Mouse (Mus musculus): ENCODE data around the gene Spata2l.
"Not testable (repeated sequence)": the region's sequence is repeated elsewhere in the genome, so short reads cannot be mapped to it uniquely, and the experiment has no call there.

The Spata2l gene

DNA sequence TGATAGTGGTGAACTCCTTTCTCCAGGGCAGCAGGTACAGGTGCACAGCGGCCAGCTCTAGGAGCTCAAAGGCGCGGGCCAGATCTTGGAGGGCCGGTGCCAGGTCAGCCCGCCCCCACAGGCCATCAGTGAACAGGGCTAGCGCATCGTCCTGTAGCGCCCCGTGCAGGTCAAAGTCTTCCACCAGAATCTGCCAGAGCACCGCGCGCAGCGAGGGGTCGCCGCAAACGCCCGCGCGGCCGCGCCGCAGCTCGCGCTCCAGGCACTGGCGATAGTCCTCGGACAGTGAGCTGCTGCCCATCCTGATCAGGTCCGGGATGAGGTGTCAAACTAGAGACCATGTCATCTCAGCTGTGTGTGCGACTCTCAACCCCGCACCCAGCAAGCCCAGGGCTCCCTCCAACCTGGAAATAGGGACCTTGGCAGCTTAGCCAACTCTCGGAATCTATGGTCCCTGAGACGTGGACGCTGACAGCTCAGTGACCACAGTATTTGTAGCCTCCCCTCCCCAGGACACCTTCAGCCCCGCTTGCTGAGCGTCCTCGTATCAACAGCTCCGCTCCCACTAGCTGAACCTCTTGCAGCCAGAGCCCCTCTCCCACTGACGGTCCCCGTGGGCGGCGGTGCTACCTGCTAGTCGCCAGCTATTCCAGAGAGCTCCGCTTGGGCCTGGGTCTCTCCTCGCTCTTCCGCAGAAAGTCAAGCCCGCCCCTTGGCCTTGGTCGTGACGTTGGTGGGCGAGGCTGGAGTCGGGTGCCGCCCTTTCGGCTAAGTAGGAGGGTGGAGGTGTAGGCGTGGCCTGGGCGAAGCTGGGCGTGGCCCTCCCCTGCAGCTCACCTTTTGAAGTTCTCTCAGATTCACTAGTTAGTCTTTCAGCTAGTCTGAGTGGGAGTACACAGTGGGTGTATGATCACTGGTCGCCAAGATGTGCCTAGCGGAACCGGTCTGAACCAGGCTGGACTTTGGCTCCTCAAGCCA lies at the start of gene Spata2l:
Gene Spata2l (minus strand): TSS at position 714 of the 978 bp plus-strand sequence.
- peak; percentile 87 for DNase-seq (ENCODE audit: low spot score)

DNA sequence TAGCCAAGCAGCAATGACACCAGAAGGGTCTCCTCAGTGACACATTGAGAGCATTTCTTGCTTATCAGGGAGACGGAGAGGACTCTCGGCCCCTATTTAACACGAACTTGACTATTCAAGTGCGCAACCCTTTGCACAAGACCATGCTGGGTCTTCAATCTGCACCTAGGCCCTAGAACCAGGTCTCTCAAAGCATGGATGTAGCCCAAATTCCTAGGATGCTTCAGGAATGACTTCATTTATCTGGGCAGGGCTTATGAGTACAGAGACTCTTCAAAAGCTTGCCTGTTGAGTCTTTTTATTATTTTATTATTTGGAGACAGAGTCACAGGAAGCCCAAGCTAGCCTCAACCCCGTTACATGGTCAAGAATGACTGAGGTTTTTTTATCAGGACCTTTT lies 48.5 kb upstream of the Spata2l start:
- DNase-seq (ENCODE audit: low spot score), result no peak

DNA sequence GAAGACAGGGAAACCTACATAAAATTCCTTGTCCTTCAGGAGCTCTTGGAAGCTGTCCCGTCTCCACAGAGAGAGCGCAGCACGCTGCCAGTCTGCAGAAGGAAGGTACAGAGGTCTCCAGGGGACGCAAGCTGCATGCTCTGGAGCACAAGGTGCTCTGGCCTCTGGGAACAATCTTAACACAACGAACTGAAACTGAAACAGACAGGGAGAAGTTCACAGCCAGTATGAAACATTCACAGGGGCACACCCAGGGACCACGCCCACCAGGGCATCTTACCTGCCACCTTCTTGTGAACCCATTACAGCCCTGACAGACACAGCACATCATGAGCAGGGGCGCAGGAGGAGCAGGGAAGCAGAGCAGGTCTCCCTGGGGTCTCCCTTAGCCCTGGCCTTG lies 48.0 kb upstream of the Spata2l start:
- DNase-seq (ENCODE audit: low spot score), result no peak

DNA sequence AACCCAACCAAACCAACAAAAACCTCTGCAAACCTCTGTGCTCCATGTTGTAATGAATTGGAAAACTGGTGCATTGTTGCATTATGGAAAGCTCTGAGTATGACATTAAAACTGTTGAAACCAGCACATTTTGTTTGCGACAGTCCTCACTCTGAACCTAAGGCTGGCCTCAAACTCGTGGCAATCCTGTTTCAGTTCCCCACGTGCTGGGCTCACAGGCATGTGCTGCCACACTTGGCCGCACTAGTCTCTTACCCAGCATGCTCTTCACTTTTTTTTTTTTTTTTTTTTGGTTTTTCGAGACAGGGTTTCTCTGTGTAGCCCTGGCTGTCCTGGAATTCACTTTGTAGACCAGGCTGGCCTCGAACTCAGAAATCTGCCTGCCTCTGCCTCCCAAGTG lies 47.0 kb upstream of the Spata2l start:
- not testable (repeated sequence) for DNase-seq (ENCODE audit: low spot score)

DNA sequence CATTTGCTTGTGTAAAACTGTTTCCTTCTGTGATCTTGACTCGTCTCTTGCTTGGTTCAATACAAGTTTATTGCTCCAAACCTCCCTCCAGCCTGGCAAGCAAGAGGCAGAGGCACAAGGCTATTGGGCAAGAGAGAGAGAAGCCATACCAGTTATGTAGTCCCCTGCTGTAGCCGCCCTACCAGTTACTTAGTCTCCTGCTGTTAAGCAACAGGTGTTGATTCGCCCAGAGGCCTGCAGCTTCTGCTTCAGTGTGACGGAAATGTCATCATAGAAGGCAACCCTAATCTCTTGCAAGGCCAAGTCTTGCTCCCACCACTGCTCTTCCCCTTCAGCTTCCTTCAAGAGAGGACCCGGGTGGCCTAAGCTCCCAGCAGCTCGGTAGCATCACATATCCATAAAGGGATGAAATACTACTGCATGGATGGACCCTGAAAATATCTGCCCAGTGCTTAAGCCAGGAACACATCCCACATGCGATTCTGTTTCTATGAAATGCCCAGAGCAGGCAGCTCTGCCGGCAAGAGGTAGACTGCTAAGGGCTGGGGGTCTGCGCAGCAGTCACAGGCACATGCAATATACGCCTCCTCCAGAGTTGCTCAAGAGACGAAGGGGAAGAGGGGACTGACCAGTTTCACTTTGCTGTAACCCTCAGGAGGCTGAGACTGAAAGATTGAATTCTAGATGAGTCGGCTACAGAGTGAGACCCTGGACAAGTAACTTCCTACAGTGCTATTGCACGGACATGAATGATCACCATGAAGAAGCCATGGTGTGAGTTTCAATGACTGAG lies 44.5 kb upstream of the Spata2l start:
- no peak for DNase-seq (ENCODE audit: low spot score)

DNA sequence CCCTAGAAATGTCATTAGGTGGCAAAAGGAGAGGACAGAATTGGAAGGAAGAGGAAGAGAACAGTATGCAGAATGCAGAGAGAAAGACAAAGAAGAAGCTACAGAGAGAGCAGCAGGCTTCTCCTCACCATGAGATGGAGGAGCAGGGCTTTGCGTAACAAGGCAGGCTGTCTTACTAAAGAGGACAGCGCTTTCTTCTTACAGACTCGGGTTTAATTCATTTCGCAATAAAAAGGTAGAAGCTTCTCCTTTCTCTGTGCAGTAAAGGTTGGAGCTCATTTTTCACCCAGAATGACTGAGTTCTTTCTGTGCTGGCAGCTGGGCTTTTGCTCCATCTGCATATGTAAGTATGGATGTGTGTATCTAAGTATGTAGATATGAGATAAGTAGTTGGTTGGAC lies 43.8 kb upstream of the Spata2l start:
- no peak for DNase-seq (ENCODE audit: low spot score)

DNA sequence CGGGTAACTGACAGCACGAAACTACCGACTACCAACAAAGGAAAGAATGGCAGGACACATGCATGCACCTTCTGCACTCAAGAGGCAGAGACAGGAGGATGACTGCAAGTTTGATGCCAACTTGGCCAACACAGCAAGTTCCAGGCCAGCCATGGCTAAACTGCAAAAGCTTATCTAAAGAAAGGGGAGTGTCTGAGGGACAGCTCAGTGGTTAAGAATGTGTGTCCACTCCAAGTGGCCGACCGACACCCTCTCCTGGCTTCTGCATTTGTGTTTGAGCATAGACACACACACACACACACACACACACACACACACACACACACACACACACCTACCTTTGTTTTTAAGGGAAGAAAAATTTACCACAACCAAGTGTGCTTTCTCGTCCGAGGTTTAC lies 42.4 kb upstream of the Spata2l start:
- DNase-seq (ENCODE audit: low spot score), result no peak

DNA sequence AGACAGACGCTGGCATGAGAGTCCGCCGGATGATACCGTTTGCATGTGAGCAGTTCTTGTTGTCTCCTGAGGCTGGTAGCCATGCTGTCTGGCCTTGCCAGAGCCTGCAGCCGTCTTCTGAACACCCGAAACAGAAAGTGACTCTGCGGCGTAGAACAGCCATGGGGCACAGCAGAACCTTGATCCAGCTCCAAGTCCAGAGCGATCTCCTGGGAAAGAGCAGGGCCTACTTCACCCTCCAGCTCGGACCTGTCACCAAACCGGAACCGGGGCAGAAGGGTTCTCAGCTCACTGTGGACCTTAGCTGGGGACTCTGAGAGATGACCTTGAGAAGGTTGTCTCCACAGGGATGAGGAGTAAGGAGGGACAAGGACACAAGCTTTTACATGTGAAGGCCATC lies 39.1 kb upstream of the Spata2l start:
- peak; percentile 28 for DNase-seq (ENCODE audit: low spot score)

DNA sequence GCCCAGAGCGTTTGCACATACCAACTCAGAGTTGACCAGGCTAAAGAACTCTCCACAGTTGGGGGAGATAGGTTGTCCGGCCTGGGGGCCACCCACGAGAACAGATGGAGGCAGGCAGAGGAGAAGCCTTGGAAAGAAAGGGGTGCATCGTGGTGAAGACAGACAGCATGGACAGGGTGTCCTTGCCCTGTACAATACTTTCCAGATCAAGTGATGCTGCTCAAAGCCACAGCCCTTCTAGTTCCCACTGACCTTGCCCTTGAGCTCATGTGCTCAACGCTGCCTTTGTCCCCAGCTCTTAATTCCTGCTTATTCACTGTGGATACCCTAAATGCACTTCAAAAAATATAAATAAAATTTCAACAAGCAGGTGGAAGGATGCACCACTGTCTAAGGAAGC lies 38.4 kb upstream of the Spata2l start:
- DNase-seq (ENCODE audit: low spot score), result no peak

DNA sequence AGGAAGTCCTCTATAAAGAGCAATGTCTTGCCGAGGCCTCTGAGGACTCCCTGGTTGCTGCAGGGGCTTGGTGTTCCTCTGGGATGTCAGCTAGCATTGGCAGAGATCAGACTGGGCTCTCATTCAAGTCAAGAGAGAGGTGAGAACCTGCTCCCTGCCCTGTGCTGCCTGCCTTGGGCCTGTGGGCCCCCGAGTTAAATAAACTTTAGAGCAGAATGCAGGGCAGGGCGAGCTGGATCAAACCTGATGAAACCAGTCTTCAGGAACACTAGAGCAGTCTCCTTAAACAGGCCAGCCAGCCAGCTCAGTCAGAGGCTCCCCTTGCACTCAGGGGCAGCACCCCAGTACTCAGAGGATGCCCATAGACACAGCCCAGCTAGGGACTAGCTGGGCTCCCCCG lies 35.9 kb upstream of the Spata2l start:
- no peak for DNase-seq (ENCODE audit: low spot score)

DNA sequence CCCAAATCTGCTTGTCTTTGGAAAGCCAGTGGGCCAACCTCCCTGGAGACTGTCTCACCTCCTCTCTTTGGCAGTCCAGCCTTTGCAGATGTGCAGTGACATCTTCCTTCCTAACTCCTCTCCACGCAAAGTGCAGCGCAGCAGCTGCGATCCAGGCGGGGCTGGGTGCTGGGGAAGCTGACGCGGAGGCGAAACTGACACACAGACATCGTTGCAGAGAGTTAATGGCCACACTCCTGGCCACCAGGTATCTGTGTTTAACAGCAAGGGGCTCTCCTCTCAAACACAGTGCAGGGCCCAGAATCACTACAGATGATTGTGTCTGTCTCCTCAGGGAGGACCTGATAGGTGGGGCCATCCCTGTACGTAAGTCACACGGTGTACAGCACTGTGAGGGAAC lies 35.1 kb upstream of the Spata2l start:
- no peak for DNase-seq (ENCODE audit: low spot score)

DNA sequence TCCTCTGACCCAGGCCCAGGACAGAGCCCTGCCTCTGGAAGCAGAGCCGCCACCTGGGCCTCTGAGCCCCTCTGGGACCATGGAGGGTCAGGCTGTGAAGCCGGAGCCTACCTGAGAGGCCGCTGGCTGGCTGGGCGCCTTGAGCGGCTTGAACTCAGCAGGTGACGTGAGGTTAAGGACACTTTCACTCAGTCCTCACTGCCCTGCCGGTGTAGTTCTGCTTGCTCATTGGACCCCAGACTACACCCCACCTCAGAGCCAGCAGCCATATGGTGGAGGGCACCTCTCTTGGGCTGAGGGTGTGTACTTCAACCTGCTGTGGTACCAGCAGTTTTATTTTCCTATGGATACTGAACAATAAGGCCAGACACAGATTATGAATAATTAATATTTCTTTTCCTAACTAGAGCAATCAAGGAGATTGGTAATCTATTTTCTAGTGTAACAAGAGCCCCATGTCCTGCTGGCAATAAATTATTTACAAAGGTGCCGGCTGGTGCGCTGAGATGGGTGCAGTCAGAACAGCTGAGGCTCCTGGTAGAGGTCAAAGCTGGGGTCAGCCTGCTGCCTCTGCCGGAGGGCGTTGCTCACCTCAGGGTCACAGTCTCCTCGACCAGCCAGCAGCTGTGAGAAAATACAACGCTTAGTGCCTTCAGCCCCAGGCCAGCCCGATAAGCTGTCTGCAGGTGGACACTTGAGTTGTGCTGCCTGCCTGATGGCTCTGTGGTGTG lies 32.1 kb upstream of the Spata2l start:
- DNase-seq (ENCODE audit: low spot score), result no peak

DNA sequence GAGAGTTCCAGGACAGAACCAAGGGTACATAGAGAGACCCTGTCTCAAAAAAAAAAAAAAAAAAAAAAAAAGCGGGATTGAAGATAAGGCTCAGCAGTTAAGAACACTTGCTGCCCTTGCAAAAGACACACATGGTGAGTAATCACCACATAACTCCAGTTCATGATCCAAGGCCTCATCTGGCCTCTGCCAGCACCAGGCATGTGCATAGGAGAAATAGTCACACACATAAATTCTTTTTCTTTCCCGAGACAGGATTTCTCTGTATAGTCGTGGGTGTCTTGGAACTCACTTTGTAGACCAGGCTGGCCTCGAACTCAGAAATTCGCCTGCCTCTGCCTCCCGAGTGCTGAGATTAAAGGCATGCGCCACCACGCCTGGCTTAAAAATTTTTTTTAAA lies 21.6 kb upstream of the Spata2l start:
- not testable (repeated sequence) for DNase-seq (ENCODE audit: low spot score)

DNA sequence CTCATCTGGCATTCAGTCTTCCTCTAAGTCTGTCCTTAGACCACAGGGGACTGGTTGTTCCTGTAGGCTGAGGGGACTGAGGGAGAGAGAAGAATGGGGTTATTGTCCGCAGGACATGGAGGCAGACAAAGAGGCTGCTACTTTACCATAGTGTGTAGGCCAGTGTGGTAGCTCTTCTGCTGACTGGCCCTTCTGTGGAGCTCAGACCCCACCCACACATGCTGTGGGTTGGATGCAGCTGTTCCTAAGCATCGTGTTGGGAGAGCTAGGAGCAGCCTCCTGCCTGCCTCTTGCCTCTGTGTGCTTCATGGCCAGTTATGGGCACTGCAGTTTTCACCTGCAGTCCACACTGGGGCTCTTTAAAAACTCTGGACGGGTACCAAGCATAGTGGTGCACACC lies 21.1 kb upstream of the Spata2l start:
- DNase-seq (ENCODE audit: low spot score), result no peak

DNA sequence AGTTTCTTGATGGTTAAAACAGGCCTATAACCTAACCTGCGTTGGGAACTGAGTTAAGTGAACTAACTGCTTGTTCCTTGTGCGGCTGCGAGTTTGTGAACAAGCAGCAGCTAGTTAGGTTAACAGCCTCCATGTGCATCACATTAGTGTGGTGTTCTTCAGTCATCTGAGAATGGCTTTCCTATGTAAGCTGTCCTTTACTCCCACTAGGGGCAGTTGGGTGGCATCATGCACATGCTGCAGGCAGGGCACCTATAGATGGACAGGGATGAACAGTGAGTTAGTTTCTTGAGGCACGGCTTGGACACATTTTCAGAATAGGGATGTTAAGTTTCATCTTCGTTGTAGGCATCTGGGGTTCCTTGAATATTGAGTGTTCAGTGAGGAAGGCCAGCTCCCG lies 19.1 kb upstream of the Spata2l start:
- DNase-seq (ENCODE audit: low spot score), result no peak

DNA sequence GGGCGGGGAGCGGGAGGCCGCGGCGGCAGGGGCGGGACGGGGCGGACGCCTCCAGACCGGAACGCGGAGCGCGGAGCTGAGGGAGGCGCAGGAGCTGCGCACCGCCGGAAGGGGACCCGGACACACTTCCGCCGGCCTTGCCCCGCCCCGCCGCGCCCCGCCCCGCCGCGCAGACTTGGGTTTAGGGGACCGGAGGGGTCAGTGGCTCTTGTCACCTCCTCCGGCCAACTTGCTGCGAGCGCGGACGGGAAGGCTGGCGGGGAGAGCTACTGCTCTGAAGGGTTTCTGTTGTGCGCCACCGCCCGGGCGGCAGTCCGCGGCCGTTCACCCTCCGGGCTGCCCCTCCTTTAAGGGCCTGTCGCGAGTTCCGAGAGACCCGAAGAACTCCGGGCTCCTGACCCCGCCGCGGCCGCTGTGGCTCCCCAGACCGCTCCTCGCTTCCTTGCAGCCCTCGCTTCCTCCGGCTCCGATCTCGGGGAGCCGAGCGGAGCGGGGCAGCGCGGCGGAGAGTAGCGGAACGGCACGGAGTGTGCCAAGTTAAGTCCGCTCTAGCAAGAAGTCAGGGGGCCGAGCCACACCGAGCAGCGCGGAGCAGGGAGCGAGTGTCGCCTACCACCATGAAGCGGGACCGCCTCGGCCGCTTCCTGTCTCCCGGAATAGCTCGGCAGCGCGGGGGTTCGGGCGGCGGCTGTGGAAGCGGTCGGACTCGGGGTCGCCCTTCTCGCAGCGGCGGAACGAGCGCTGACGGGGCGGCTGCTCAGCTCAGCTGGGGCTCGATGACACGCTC lies 18.3 kb upstream of the Spata2l start, which contains the start of the genes Zfp276 and Vps9d1:
Gene Zfp276 (plus strand): TSS at position 97 of the 787 bp plus-strand sequence.
Gene Vps9d1 (minus strand): TSS at position 250 of the 787 bp plus-strand sequence.
- DNase-seq (ENCODE audit: low spot score), result peak; percentile 88

DNA sequence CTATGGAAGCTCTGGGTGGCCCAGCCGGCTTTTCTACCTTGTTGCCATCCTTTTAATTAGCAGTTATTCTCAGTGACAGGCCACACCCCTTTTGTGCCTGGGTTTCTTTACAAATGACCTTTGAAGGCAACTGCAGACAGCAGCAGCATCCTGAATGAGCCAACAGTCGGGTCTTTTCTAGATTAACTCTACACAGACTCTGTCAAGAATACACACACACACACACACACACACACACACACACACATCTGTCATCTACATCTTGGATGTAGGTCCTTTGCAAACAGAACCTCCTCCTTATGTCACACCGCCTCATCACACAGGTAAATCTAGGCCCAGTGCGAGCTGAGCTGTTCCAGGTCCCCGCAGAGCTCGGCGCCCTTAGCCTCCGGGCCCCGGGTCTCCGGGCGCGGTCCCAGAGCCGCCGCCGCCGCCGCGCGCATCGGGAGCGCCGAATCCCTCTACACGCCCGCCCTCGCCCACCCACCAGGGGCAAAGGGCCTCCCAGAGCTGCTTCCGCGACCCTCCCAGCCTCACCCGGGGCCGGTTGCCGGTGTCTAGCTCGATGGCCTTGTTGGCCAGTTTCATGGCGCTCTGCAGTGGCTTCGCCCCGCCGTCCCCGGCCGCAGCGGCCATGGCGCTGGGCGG lies 17.5 kb upstream of the Spata2l start:
- DNase-seq (ENCODE audit: low spot score), result no peak

DNA sequence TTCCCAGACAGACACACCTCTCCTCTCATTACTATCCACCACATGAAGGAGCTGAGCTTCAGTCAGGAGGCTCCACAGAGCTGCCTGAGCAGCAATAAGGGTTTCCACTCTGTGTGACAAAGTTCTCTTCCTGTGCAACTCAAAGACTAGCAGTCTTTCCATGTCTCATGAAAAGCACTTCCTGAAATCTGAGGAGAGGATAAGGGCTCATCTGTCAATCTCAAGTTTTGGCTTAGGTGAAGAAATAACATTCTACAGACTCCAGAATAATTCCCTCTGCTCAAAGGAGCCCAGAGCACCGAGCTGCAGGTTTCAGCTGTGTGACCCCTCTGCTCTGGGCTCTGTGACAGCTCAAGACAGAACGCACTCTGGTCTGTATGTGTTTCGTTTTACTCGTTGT lies 16.9 kb upstream of the Spata2l start:
- no peak for DNase-seq (ENCODE audit: low spot score)

DNA sequence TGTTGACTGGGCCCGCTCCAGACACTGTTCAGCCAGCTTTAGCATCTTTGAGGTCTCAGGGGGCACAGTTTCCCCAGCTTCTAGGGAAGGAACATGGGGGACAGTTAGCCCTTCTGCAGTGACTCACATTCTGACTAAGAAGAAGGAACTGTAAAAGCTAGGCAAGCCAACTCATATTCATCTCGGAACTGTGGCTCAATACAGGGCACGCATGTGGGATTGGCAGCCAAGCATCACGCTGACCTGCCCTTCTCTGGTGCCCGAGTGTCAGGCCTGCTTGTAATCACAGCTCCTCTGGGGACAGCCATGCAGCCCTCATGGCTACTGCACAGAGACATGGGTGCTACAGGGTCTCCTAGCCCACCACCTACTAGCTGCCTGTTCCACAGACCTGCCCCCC lies 14.9 kb upstream of the Spata2l start:
- DNase-seq (ENCODE audit: low spot score), result no peak

DNA sequence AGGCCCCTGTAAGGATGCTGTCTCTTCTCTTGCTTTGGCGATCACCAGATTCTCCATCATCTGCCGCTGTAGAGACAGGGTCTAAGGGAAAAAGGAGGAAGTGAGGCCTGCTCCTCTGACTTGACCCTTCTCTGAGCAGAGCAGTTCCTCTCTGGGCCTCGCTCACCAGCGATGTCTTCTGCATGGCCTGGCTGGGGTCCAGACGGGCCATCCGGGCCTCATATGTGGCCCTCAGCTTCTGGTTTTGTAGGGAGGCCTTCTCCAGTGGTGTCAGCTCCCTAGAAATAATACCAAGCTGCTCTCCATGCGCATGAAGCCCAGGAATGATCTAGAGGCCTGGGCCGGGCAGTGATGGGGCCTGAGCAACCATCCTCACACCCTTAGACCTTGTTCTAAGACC lies 12.6 kb upstream of the Spata2l start:
- DNase-seq (ENCODE audit: low spot score), result no peak

DNA sequence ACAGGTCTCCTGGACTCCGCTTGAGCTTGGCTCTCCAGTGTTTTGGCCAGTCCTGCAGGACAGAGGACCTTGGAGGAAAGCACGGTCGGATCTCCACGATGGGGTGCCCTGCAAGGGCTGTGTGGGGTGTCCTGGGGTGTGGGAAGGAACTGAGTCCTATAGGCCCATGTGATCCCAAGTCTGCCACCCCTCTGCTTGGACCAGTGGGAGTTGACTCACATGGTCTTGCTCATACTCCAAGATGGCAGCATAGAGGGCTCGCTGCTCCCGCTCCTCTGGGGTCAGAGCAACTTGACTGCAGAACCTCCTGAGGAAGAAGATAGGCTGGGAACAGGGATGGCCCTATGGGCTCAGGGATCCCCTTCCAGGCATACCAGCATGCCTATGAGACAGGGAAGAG lies 11.7 kb upstream of the Spata2l start:
- no peak for DNase-seq (ENCODE audit: low spot score)

All from ovary, postnatal 36 days (tissue).